Mouse (Mus musculus): ENCODE measurements around the gene Aox2. TPM values are rescaled to one million over a fixed set of nuclear protein-coding genes. Genes with fewer than 3 reads are reported as not detected.

Aox2 gene
- polyA plus RNA-seq, 1 experiment from 2014 or later: 0.15 TPM

DNA sequence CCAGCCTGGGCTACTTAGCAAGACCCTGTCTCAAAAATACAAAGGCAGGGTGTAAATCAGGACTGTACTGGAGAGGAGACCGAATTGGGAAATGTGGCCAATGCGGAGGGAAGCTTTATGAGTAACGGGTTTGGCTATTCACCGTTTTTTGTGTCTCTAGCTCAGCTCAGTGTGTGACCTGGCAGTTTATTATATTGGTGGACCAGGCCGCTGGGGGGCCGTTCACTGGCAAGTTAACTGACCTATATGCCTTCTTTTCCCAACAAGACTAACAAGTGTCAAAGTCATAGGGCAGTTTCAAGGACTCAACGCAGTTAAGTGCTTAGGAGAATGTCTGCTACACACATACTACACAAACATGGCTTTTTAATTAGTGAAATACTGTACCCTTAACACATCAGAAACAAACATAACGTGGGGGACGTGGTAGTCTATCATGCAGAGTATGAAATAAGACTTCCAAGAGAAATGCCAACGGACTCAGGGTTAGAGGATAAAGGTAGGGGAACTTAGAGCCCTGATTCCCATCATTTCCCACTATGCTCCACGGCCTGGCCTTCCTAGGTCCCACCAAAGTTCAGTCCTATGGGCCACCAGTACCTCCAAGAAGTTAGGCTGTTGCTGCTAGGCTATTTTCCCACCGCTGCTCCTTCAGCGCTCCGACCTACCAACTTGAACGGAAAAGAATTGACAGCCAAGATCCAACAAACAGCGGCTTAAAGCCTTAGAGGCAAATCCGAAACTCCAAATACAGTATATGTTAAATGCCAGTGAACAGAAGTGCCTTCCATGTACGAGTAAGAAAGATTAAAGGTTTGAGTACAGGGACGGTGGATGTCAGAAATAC lies 113.5 kb downstream of the Aox2 start:
- H3K4me1 ChIP-seq: peaks cover 11% of the 10 kb centered on the region
- H3K27ac ChIP-seq: peak overlapping the region; percentile 98
- peak overlapping the region; percentile 99 for H3K9ac ChIP-seq
- peaks cover 18% of the 10 kb centered on the region for H3K36me3 ChIP-seq
- H3K27me3 ChIP-seq: no peaks in the 10 kb centered on the region
- H3K9me3 ChIP-seq: no peaks in the 10 kb centered on the region
- WGBS: 43% methylated on average over 19 of the region's 19 CpGs
- ATAC-seq (ENCODE audit: insufficient number of reproducible peaks, insufficient read depth, low FRiP score, low TSS enrichment): no peak
- H3K4me2 ChIP-seq (replicated peaks): peak overlapping the region; percentile 79
- peak overlapping the region; percentile 98 for H3K4me3 ChIP-seq

DNA sequence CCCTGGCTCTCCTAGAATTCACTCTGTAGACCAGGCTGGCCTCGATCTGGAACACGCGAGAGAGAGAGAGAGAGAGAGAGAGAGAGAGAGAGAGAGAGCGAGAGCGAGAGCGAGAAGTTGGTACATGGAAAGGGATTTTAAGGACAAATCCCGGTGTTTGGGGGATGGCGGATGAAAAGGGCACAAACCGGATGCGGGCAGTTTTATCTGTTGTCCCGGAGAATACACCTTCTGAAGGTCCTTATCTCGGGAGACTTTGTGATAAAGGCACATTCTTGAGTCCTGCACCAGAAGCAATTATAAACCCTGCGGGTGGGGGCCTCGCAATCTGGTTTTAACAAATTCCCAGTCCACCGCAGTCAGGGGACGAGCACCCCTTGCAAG lies 114.1 kb downstream of the Aox2 start:
- Histone ChIP-seq H3K27ac (peak overlapping the region; percentile 98), H3K4me2 (replicated peaks) (peak overlapping the region; percentile 79), H3K9ac (peak overlapping the region; percentile 99), H3K4me3 (peak overlapping the region; percentile 98), H3K9me3 (no peaks in the 10 kb centered on the region), H3K36me3 (peaks cover 23% of the 10 kb centered on the region), H3K27me3 (no peaks in the 10 kb centered on the region), H3K4me1 (peaks cover 11% of the 10 kb centered on the region)
- WGBS: under 1% methylated on average over 16 of the region's 16 CpGs
- no peak for ATAC-seq (ENCODE audit: insufficient number of reproducible peaks, insufficient read depth, low FRiP score, low TSS enrichment)

DNA sequence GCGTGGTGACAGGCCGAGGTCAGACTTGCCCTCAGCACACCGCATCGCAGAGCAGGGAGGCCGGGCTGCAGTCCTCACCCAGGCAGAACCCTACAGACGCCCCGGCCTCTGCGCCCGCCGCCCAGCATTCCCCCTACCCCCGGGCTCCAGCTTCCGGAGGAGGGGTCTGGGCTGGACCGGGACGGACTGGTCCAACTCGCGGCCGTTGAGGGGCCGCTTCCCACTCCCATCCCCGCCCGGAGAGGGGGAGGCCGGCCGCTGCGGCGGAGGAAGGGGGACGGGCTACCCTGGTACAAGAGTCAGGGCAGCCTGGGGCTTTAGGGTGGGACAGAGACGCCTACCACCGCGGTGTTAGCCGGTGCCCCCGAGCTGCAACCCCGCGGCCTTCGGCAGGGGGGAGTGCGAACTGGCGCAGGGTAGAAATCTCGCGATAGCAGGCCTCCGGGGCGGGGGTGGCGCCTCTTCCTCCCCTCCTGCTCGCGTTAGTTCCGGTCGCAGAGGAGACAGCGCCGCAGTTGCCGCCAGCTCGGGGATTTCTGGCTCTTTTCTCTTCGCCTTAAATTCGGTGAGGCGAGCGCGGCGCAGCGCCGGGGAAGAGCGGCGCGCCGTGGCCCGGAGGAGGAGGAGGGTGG lies 114.6 kb downstream of the Aox2 start, which contains the start of gene Bzw1:
TSS of gene Bzw1 (plus strand) at position 247 of the 632 bp plus-strand sequence.
- Histone ChIP-seq H3K9me3 (no peaks in the 10 kb centered on the region), H3K27ac (peak within 1 kb of the TSS; percentile 98), H3K4me2 (replicated peaks) (peak within 1 kb of the TSS; percentile 79), H3K4me1 (peaks cover 11% of the 10 kb centered on the region), H3K27me3 (no peaks in the 10 kb centered on the region), H3K36me3 (peaks cover 26% of the 10 kb centered on the region), H3K4me3 (peak within 1 kb of the TSS; percentile 98), H3K9ac (peak within 1 kb of the TSS; percentile 99)
- under 1% methylated on average over 54 of the region's 61 CpGs for WGBS
- peak; percentile 96 for ATAC-seq (ENCODE audit: insufficient number of reproducible peaks, insufficient read depth, low FRiP score, low TSS enrichment)

DNA sequence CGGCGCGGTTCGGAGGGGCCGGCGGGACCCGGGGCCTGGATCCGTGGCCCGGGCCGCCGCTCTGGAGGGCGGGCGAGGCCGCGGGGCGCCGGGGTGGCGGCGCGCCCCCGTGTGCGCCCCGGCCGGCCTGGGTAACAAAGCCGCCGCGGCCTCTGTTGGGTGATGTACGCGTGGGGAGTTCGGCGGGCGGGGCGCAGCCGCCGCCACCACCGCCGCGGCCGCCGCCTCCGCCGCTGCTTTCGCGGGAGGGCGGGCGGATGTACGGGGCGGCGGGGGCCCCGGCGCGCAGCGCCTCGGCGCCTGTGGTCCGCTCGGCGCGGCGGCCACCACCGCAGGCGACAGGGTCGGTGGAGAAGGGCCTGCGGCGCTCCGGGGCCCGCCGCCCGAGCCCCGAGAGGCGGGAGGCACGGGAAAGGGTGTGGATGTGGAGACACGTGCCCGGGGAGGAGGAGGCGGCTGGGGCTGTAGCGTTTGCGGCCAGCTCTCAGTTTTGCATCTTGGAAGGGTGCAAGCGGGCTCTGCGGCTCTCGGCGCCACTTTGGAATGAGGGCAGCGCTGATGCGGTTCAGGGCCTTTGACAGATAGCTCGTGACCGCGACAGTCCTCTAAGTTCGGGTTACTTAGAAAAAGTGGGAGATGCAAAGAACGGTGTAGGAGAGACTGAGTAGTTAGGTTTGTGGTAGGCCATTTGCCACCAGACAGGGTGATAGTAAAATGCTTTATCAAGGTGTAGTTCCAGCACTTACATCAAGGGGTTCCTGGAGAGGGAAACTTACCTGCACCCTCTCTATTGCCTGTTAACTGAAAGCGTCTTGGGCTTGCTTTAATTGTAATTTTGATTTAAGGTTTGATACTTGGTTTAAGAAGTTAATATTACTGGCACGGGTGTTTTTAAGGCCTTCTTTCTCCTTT lies 115.4 kb downstream of the Aox2 start:
- peaks cover 34% of the 10 kb centered on the region for H3K36me3 ChIP-seq
- H3K4me2 ChIP-seq (replicated peaks): peak overlapping the region; percentile 79
- H3K27me3 ChIP-seq: no peaks in the 10 kb centered on the region
- H3K9me3 ChIP-seq: no peaks in the 10 kb centered on the region
- peak overlapping the region; percentile 99 for H3K9ac ChIP-seq
- peaks cover 11% of the 10 kb centered on the region for H3K4me1 ChIP-seq
- H3K27ac ChIP-seq: peak overlapping the region; percentile 98
- H3K4me3 ChIP-seq: peak overlapping the region; percentile 98
- peak; percentile 61 for ATAC-seq (ENCODE audit: insufficient number of reproducible peaks, insufficient read depth, low FRiP score, low TSS enrichment)
- 1% methylated on average over 52 of the region's 90 CpGs for WGBS

DNA sequence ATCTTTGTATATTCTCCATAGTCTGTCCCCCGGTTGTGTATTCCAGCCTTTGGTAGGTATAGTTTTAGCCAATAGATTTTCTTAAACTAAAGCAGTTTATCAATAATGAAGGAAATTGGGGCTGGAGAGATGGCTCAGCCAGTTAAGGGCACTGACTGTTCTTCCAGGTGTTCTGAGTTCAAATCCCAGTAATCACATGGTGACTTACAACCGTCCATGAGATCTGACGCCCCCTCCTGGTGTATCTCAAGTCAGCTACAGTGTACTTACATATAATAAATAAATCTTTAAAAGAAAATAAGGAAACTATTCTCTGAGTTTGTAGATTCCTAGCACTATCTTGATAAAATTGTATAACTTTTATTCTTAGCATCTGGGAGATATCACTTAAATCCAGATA lies 117.2 kb downstream of the Aox2 start:
- H3K4me1 ChIP-seq: peaks cover 11% of the 10 kb centered on the region
- H3K9ac ChIP-seq: no peak overlapping the region
- no peaks in the 10 kb centered on the region for H3K9me3 ChIP-seq
- WGBS: 87% methylated on average over 3 of the region's 3 CpGs
- H3K27me3 ChIP-seq: no peaks in the 10 kb centered on the region
- H3K36me3 ChIP-seq: peaks cover 49% of the 10 kb centered on the region
- no peak overlapping the region for H3K4me2 ChIP-seq (replicated peaks)
- no peak overlapping the region for H3K27ac ChIP-seq
- no peak overlapping the region for H3K4me3 ChIP-seq
- no peak for ATAC-seq (ENCODE audit: insufficient number of reproducible peaks, insufficient read depth, low FRiP score, low TSS enrichment)

DNA sequence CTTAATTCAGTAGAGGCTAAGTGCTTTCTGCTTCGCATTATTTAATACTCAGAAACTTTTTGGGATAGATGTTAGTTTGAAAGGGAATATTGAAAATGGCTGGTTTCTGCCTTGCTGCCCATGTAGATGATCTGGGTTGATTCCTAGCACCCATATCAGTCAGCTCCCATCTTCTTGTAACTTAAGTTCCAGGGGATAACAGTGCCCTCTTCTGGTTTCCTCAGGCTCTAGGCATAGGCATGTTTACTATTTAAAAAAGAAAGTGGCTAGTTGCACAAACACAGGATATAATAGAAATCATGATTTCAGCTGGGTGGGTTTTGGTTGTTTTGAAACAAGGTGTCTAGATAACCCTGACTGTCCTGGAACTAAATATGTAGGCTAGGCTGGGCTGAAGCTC lies 118.1 kb downstream of the Aox2 start:
- no peaks in the 10 kb centered on the region for H3K27me3 ChIP-seq
- WGBS: 97% methylated on average over 1 of the region's 1 CpGs
- no peak overlapping the region for H3K4me3 ChIP-seq
- no peak for ATAC-seq (ENCODE audit: insufficient number of reproducible peaks, insufficient read depth, low FRiP score, low TSS enrichment)
- peaks cover 57% of the 10 kb centered on the region for H3K36me3 ChIP-seq
- H3K27ac ChIP-seq: no peak overlapping the region
- no peak overlapping the region for H3K9ac ChIP-seq
- no peak overlapping the region for H3K4me2 ChIP-seq (replicated peaks)
- no peaks in the 10 kb centered on the region for H3K9me3 ChIP-seq
- H3K4me1 ChIP-seq: peaks cover 8% of the 10 kb centered on the region

DNA sequence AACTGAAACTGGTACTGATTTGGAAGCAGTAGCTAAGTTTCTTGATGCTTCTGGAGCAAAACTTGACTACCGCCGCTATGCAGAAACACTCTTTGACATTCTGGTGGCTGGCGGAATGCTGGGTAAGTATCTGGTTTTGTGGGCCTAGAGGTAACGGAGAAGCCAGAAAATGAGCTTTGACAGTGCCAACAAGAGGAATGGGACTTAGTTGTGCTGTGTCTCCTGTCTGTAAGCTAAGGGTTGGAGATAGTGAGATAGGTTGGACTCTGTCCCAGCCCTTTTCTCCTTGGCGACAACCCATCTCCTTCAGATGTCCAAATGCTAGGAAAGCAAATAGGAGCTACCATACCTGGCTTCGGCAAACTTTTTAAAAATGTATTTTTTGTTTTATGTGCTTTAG lies 119.6 kb downstream of the Aox2 start:
- Histone ChIP-seq H3K4me1 (no peaks in the 10 kb centered on the region; the same call in 1 of the 2 replicates), H3K27me3 (no peaks in the 10 kb centered on the region), H3K27ac (no peak overlapping the region), H3K4me3 (no peak overlapping the region), H3K9ac (no peak overlapping the region), H3K4me2 (replicated peaks) (no peak overlapping the region), H3K9me3 (no peaks in the 10 kb centered on the region), H3K36me3 (peaks cover 71% of the 10 kb centered on the region)
- no peak for ATAC-seq (ENCODE audit: insufficient number of reproducible peaks, insufficient read depth, low FRiP score, low TSS enrichment)
- WGBS: 97% methylated on average over 6 of the region's 6 CpGs

DNA sequence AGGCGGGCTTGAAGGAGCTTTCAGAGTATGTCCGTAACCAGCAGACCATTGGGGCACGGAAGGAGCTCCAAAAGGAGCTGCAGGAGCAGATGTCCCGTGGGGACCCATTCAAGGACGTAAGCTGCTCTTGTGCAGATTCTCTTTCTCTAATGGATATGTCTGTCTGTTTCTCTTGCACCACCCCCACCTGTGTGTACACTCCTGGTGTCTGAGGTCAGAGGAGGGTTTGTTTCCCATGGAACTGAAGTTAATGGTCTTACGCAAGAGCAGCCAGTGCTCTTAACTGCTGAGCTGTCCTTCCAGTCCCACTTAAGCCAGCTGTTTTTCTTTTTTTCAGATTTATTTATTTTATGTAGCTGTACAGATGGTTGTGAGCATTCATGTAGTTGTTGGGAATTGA lies 123.3 kb downstream of the Aox2 start:
- H3K27me3 ChIP-seq: no peaks in the 10 kb centered on the region
- H3K9me3 ChIP-seq: no peaks in the 10 kb centered on the region
- WGBS: 93% methylated on average over 6 of the region's 6 CpGs
- H3K9ac ChIP-seq: no peak overlapping the region
- peaks cover 80% of the 10 kb centered on the region for H3K36me3 ChIP-seq
- H3K27ac ChIP-seq: no peak overlapping the region
- no peak overlapping the region for H3K4me3 ChIP-seq
- no peak overlapping the region for H3K4me2 ChIP-seq (replicated peaks)
- ATAC-seq (ENCODE audit: insufficient number of reproducible peaks, insufficient read depth, low FRiP score, low TSS enrichment): no peak
- H3K4me1 ChIP-seq: no peaks in the 10 kb centered on the region

DNA sequence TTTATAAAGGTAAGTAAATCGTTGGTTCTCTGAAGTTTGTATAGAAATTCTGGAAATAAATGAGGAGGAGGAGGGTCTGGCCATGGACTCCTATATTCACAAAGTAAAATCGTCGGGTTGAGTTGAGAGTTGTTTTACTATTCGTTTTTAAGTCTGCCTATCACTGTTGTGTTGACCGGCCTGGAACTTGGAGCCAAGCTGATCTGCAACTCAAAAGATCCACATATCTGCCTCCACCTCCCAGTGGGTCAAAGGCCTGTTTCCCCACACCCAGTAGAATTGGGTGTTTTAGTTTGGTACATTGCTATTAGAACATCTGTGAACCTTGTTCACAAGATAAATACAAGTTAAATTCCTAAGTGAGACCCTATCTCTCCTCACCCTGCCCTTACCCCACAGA lies 125.6 kb downstream of the Aox2 start:
- H3K4me2 ChIP-seq (replicated peaks): no peak overlapping the region
- H3K36me3 ChIP-seq: peaks cover 65% of the 10 kb centered on the region
- WGBS: 91% methylated on average over 5 of the region's 5 CpGs
- no peaks in the 10 kb centered on the region for H3K4me1 ChIP-seq
- H3K27me3 ChIP-seq: no peaks in the 10 kb centered on the region
- no peak for ATAC-seq (ENCODE audit: insufficient number of reproducible peaks, insufficient read depth, low FRiP score, low TSS enrichment)
- no peaks in the 10 kb centered on the region for H3K9me3 ChIP-seq
- no peak overlapping the region for H3K27ac ChIP-seq
- no peak overlapping the region for H3K9ac ChIP-seq
- H3K4me3 ChIP-seq: no peak overlapping the region

DNA sequence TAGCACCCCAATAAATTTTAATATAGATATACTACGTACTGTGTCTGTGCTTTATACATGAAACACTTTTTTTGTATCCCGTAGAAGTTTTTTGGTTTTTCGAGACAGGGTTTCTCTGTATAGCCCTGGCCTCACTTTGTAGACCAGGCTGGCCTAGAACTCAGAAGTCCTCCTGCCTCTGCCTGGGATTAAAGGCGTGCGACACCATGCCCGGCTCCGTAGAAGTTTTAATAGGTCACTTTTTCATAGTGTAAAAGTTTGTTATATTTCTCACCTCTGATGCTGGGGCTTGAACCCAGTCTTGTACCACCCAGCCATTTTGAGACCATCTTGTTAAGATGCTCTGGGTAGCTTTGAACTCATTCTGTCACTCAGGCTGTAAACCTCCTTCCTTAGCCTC lies 129.2 kb downstream of the Aox2 start:
- peaks cover 60% of the 10 kb centered on the region for H3K36me3 ChIP-seq
- no peak overlapping the region for H3K4me2 ChIP-seq (replicated peaks)
- 98% methylated on average over 7 of the region's 7 CpGs for WGBS
- no peaks in the 10 kb centered on the region for H3K9me3 ChIP-seq
- H3K4me1 ChIP-seq: no peaks in the 10 kb centered on the region
- no peak overlapping the region for H3K9ac ChIP-seq
- H3K27me3 ChIP-seq: no peaks in the 10 kb centered on the region
- H3K27ac ChIP-seq: no peak overlapping the region
- no peak overlapping the region for H3K4me3 ChIP-seq
- ATAC-seq (ENCODE audit: insufficient number of reproducible peaks, insufficient read depth, low FRiP score, low TSS enrichment): no peak

DNA sequence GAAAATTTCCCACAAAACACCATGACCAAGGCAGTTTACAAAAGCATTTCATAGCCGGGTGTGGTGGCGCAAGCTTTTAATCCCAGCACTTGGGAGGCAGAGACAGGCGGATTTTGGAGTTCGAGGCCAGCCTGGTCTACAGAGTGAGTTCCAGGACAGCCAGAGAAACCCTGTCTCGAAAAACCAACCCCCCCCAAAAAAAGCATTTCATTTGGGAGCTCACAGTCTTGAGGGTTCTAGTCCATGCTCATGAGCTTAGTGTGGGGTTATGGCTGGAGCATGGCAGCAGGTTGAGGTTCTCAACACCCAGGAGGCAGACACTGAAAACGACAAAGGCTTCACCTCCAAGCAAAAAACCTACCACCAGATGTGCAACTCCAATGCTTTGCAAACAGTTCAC lies 130.0 kb downstream of the Aox2 start:
- Histone ChIP-seq H3K4me2 (replicated peaks) (no peak overlapping the region), H3K9me3 (no peaks in the 10 kb centered on the region), H3K4me3 (no peak overlapping the region), H3K27me3 (no peaks in the 10 kb centered on the region), H3K4me1 (no peaks in the 10 kb centered on the region), H3K36me3 (peaks cover 60% of the 10 kb centered on the region), H3K9ac (no peak overlapping the region), H3K27ac (no peak overlapping the region)
- 85% methylated on average over 6 of the region's 6 CpGs for WGBS
- no peak for ATAC-seq (ENCODE audit: insufficient number of reproducible peaks, insufficient read depth, low FRiP score, low TSS enrichment)

Measured in embryonic facial prominence, embryonic 12.5 days (tissue).